Mouse (Mus musculus): Measurements from ENCODE around the gene Ccdc177.

DNA sequence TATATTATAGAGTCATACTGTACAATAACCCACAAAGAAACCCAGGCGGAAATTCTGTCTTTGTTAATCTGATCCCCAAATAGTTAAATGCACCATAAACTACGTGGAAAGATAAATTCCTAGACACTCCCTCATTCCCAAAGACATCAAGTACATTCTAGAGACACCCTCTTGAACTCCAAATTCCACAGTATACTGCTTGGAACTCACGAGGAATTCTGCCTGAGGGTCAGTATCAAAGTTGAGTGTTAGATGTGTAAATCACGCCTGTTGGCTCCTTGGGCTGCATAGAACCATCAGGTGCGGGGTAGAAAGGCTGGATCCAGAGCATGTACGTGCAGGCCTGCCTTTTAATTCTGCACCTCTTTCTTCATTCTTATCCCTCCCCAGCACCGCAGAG, 14.3 kb upstream of the Ccdc177 start:
- TF ChIP-seq CTCF (IDR thresholded peaks at IDR 0.05; ENCODE audit: low read depth) (no peak), EP300 (IDR thresholded peaks at IDR 0.05; ENCODE audit: low read depth) (no peak)
